Mouse (Mus musculus) urinary bladder, postnatal 25 days (tissue): ENCODE results near the gene Ppp2r5b.
A peak's percentile ranks its signal among the peaks of the same experiment; 100 is the strongest.

Experiments
- DNase-seq: peaks from one replicate; pipeline ENCODE4 v3.0.0; 2022; ENCODE audit warnings: low spot score

Ppp2r5b gene

GRCm38 (mm10) chr19:6235084-6236052, at the start of gene Ppp2r5b:
Gene Ppp2r5b, minus strand, starts transcription at chr19:6235872.
- DNase-seq = peak; percentile 92

- DNase-seq = no peak
Observed at GRCm38 (mm10) chr19:6285226-6285625, 49.6 kb upstream of the Ppp2r5b start.

- DNase-seq = no peak
Observed at GRCm38 (mm10) chr19:6284502-6284901, 48.8 kb upstream of the Ppp2r5b start.

- no peak for DNase-seq
Observed at GRCm38 (mm10) chr19:6283001-6283400, 47.3 kb upstream of the Ppp2r5b start.

GRCm38 (mm10) chr19:6281122-6282020, 45.7 kb upstream of the Ppp2r5b start:
- no peak for DNase-seq

- DNase-seq = no peak
Observed at GRCm38 (mm10) chr19:6280554-6280953, 44.9 kb upstream of the Ppp2r5b start.

GRCm38 (mm10) chr19:6279481-6280144, 43.9 kb upstream of the Ppp2r5b start:
- no peak for DNase-seq

- no peak for DNase-seq
Observed at GRCm38 (mm10) chr19:6278439-6279073, 42.9 kb upstream of the Ppp2r5b start.

- DNase-seq = peak; percentile 59
Observed at GRCm38 (mm10) chr19:6277661-6278438, 42.2 kb upstream of the Ppp2r5b start.

GRCm38 (mm10) chr19:6276426-6277421, 41.1 kb upstream of the Ppp2r5b start, which contains the start of gene Ehd1:
Gene Ehd1, plus strand, starts transcription at chr19:6276725.
- DNase-seq = peak; percentile 97

- DNase-seq = no peak
Observed at GRCm38 (mm10) chr19:6275740-6276389, 40.2 kb upstream of the Ppp2r5b start.

- DNase-seq = no peak
Observed at GRCm38 (mm10) chr19:6273998-6274608, 38.4 kb upstream of the Ppp2r5b start.

GRCm38 (mm10) chr19:6273592-6273991, 37.9 kb upstream of the Ppp2r5b start:
- no peak for DNase-seq

- no peak for DNase-seq
Observed at GRCm38 (mm10) chr19:6272738-6273137, 37.1 kb upstream of the Ppp2r5b start.

GRCm38 (mm10) chr19:6272053-6272452, 36.4 kb upstream of the Ppp2r5b start:
- DNase-seq = no peak

- DNase-seq = no peak
Observed at GRCm38 (mm10) chr19:6271206-6271605, 35.5 kb upstream of the Ppp2r5b start.

- no peak for DNase-seq
Observed at GRCm38 (mm10) chr19:6270661-6271060, 35.0 kb upstream of the Ppp2r5b start.

GRCm38 (mm10) chr19:6269798-6270475, 34.3 kb upstream of the Ppp2r5b start:
- DNase-seq = no peak
